Mouse (Mus musculus) intestine, embryonic 16.5 days (tissue): ENCODE results near the gene Pus7l. TPM values are rescaled to one million over a fixed set of nuclear protein-coding genes. Genes with fewer than 3 reads are reported as not detected.

Source experiments
- polyA plus RNA-seq: library from polyadenylated mRNA; unstranded; fragments of >200 nt; fragmentation: Nextera tagmentation; extraction: Ambion mirVana; gene quantifications from 2 replicates; pipeline ENCODE4 v1.2.1, GENCODE M21; 2015

Pus7l gene
- polyA plus RNA-seq, 1 experiment from 2014 or later, result 7.7 TPM

Other genes with a start within 250 kb of the Pus7l start
- 1.3 and 1.6 TPM in 2 replicates for gene Adamts20, start 78.1 kb downstream of the Pus7l start, polyA plus RNA-seq
- gene Irak4, start 96 bp upstream of the Pus7l start, polyA plus RNA-seq, result 22.3 and 23.6 TPM in 2 replicates
- 134 and 142 TPM in 2 replicates for gene Twf1, start 46.3 kb upstream of the Pus7l start, polyA plus RNA-seq
- gene Tmem117, start 85.7 kb upstream of the Pus7l start, polyA plus RNA-seq, result 2.5 and 2.8 TPM in 2 replicates